Mouse (Mus musculus) ES-E14 (cell line): Measurements from ENCODE around the gene Fam171b. TPM values are rescaled to one million over a fixed set of nuclear protein-coding genes. Genes with fewer than 3 reads are reported as not detected.

Source experiments
- DNase-seq: peaks from one replicate; pipeline ENCODE4 v3.0.0-alpha.2; 2013; ENCODE audit warnings: low read depth, low spot score
- H3K27ac ChIP-seq: 2 replicates; pipeline ENCODE4 v1.5.1; 2012; ENCODE audit warnings: low read depth, mild to moderate bottlenecking, low read length, moderate library complexity, mixed read lengths; ENCODE audit not compliant: poor library complexity, insufficient read depth, severe bottlenecking
- H3K36me3 ChIP-seq: 2 replicates; pipeline ENCODE4 v1.6.1; 2012; ENCODE audit warnings: mild to moderate bottlenecking, low read length, moderate library complexity, mixed read lengths; ENCODE audit not compliant: control insufficient read depth, poor library complexity, insufficient read depth, severe bottlenecking
- H3K4me1 ChIP-seq, 2 experiments: fragments of 150-350 bp in 1 of 2; sonication (generic) in 1 of 2; 2 replicates each; pipeline ENCODE4 v1.6.1; 2012; ENCODE audit warnings: low read length in 2 of 2, mild to moderate bottlenecking in 1 of 2, mixed read lengths in 1 of 2; ENCODE audit not compliant: control insufficient read depth in 2 of 2, insufficient read depth in 2 of 2, poor library complexity in 1 of 2
- H3K4me3 ChIP-seq, 2 experiments: fragments of 150-350 bp in 1 of 2; sonication (generic) in 1 of 2; 2 replicates each; pipeline ENCODE4 v1.5.1; 2012; ENCODE audit warnings: low read length in 2 of 2, low read depth in 1 of 2, mild to moderate bottlenecking in 1 of 2, mixed read lengths in 1 of 2; ENCODE audit not compliant: insufficient read depth in 1 of 2, poor library complexity in 1 of 2, severe bottlenecking in 1 of 2
- H3K9ac ChIP-seq: 2 replicates; pipeline ENCODE4 v1.6.1; 2012; ENCODE audit warnings: low read depth, mild to moderate bottlenecking, low read length, mixed read lengths; ENCODE audit not compliant: poor library complexity, insufficient read depth, severe bottlenecking
- H3K9me3 ChIP-seq: fragments of 150-350 bp; sonication (generic); 2 replicates; pipeline ENCODE4 v1.6.1; 2012; ENCODE audit warnings: low read depth, mild to moderate bottlenecking, low read length; ENCODE audit not compliant: control insufficient read depth, insufficient read depth
- CHD2 ChIP-seq: IDR thresholded peaks from 2 replicates; pipeline ENCODE4 v1.6.1; 2014; ENCODE audit warnings: mild to moderate bottlenecking, low read depth, low read length, inconsistent platforms
- HCFC1 ChIP-seq: IDR thresholded peaks from 2 replicates; pipeline ENCODE4 v1.6.1; 2012; ENCODE audit warnings: low read length, inconsistent platforms, borderline replicate concordance; ENCODE audit not compliant: insufficient read depth
- MAFK ChIP-seq: IDR thresholded peaks from 2 replicates; pipeline ENCODE4 v1.6.1; 2014; ENCODE audit warnings: mild to moderate bottlenecking, low read depth, low read length, inconsistent platforms; ENCODE audit not compliant: insufficient read depth
- ZC3H11A ChIP-seq: IDR thresholded peaks from 2 replicates; pipeline ENCODE4 v1.6.1; 2012; ENCODE audit warnings: low read depth, mild to moderate bottlenecking, inconsistent platforms, low read length, borderline replicate concordance
- ZNF384 ChIP-seq: IDR thresholded peaks from 2 replicates; pipeline ENCODE4 v1.6.1; 2012; ENCODE audit warnings: low read depth, low read length, inconsistent platforms
- in situ Hi-C, 2 experiments: fragments of 600-800 bp; cut with MboI; formaldehyde crosslinking; loops; one replicate each; pipeline ENCODE4 v1.15.1; 2025; ENCODE audit warnings: low sequenced_read_pairs in 2 of 2, inconsistent platforms in 1 of 2; ENCODE audit not compliant: unreplicated experiment in 2 of 2
- total RNA-seq: library from RNA; depleted of rRNA; stranded (reverse); fragments of 300-350 nt; gene quantifications from 2 replicates; pipeline ENCODE4 v1.2.3, GENCODE M21; 2012; rRNA removed

Fam171b gene
- total RNA-seq, 1 experiment, result 2.3 TPM

DNA sequence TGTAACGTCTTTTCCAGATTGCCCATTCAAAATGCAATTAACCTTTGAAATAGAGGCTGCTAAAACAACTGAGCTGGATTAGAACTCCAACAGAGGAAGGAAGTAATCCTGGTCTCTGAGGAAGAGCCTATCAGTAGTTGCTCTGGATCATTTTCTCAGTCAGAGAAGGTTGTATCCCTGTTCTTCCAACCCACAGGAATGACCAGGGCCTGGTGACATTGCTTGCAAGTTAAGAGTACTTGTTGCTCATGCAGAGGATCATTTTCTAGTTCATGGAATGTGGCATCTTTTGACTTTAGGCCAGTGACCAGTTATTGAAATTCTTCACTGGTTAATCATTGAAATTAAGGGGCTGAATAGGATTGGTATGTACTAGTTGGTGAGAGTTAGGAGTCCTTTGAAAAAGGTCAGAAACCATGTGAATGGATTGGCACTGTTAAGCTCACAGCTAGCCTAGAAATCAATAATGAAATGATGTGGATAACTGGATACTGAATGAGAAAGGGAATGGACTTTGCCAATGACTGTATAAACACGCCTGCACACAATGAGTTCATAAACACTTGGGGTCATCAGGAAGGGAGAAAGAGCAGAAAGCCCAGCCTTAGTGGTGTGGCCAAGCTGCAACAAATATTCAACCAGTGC, 89.6 kb downstream of the Fam171b start:
- in situ Hi-C loops, result no loop called here
- no peak for DNase-seq
- Histone ChIP-seq H3K4me1 (no peaks in the 10 kb centered on the region), H3K27ac (no peak overlapping the region), H3K4me3 (no peak overlapping the region), H3K9ac (no peak overlapping the region), H3K36me3 (no peaks in the 10 kb centered on the region), H3K9me3 (no peaks in the 10 kb centered on the region)
- TF ChIP-seq HCFC1 (no peak), MAFK (no peak), ZNF384 (no peak), CHD2 (no peak), ZC3H11A (no peak)

DNA sequence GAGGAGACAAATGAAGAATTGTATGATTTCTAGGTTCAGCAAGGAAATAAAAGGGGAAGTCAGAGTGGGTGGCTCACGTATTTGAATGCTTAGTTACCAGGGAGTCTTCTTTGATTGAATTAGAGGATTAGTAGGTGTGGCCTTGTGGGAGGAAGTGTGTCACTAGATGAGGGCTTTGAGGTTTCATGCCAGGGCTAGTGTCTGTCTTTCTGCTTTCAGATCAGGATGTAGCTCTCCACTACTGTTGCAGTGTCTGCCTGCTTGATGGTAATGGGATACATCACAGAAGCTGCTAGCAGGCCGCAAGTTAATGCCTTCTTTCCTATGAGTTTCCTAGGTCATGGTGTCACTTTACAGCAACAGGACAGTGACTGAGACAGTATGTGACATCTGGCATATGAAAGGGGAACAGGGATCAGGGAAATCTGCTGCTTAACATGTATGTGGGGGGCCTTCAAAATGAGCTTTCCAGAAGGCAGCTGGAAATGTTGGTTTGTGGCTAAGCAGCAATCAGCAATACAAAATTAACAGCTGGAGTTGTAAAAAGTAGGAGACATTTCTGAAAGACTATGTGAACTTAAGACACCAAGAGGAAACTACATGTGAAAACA, 117.1 kb downstream of the Fam171b start:
- no peak overlapping the region for H3K27ac ChIP-seq
- TF ChIP-seq CHD2 (no peak), MAFK (no peak), ZNF384 (no peak), HCFC1 (no peak), ZC3H11A (no peak)
- H3K4me3 ChIP-seq, result no peak overlapping the region
- in situ Hi-C loops, result no loop called here
- no peaks in the 10 kb centered on the region for H3K36me3 ChIP-seq
- H3K9ac ChIP-seq, result no peak overlapping the region
- no peak for DNase-seq
- H3K4me1 ChIP-seq, result no peaks in the 10 kb centered on the region
- H3K9me3 ChIP-seq, result no peaks in the 10 kb centered on the region

Other genes starting within 250 kb of the Fam171b start
- gene Zc3h15, start 168.2 kb upstream of the Fam171b start, total RNA-seq, result 95.1 and 150 TPM in 2 replicates
- gene Itgav, start 88.2 kb upstream of the Fam171b start, total RNA-seq, result 72.4 and 92.6 TPM in 2 replicates
- 0.22 and 0.37 TPM in 2 replicates for gene Zswim2, start 128.6 kb downstream of the Fam171b start, total RNA-seq
- 3.7 and 5.8 TPM in 2 replicates for gene Gm13698, start 143.1 kb downstream of the Fam171b start, total RNA-seq
- 3.7 and 5.8 TPM in 2 replicates for gene Gm13693, start 148.9 kb downstream of the Fam171b start, total RNA-seq
- 0.48 TPM in 1 of 2 replicates, not detected in the other for gene Gm13695, start 154.7 kb downstream of the Fam171b start, total RNA-seq
- gene Gm13696, start 160.5 kb downstream of the Fam171b start, total RNA-seq, result 3.7 and 5.8 TPM in 2 replicates
- gene Gm13694, start 166.3 kb downstream of the Fam171b start, total RNA-seq, result 3.7 and 5.8 TPM in 2 replicates
- gene Gm13697, start 172.1 kb downstream of the Fam171b start, total RNA-seq, result 3.7 and 5.8 TPM in 2 replicates
- 3.7 and 5.8 TPM in 2 replicates for gene Gm13691, start 177.9 kb downstream of the Fam171b start, total RNA-seq